Mouse (Mus musculus) cortical plate, adult 2 months (tissue): ENCODE measurements at regions not wholly inside any gene's neighbourhood (a gene's known extent, or its start where the extent isn't known, plus 50 kb on each side); places are given as distances from the start of the nearest gene placed in this dataset.

Experiments used
- CTCF ChIP-seq: fragments of 200-500 bp; IDR thresholded peaks from 2 replicates; pipeline ENCODE4 v1.5.1; 2011; ENCODE audit warnings: mild to moderate bottlenecking, control low read depth, low read length; ENCODE audit not compliant: insufficient read depth; ENCODE audit errors: extremely low read depth
- POLR2A ChIP-seq: fragments of 200-500 bp; IDR thresholded peaks from 2 replicates; pipeline ENCODE4 v1.6.1; 2011; ENCODE audit warnings: mild to moderate bottlenecking, low read length, control low read depth; ENCODE audit not compliant: insufficient read depth; ENCODE audit errors: extremely low read depth

DNA sequence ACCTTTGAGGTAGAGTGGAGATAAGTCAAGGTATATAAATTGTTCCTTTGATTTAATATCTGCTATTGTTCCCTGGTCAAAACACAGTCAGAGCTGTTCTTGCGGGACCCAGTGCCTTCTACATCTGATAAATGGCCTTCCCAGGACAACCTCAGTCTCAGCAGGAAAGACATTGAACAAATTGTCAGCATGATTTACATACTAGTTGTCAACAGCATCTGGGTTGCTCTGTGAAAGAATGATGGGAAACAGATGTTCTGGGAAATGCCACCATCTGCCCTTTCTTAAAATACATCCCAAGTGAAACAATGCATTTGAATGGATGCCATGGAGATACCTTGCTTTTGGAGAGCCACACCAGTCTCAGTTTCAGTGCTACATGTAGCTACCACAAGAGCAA lies 296.2 kb downstream of the Cdh10 start:
- TF ChIP-seq POLR2A: no peak
- TF ChIP-seq CTCF: no peak
